Mouse (Mus musculus) kidney, embryonic 16.5 days (tissue): ENCODE results near the gene Zbtb45. TPM values are rescaled to one million over a fixed set of nuclear protein-coding genes. Genes with fewer than 3 reads are reported as not detected.
A peak's percentile ranks its signal among the peaks of the same experiment; 100 is the strongest.

ENCODE experiments used
- ATAC-seq: fragments of 200-750 bp; cut with Nextera tagmentation; 2 replicates; pipeline ENCODE4 v1.8.0; 2017; ENCODE audit warnings: moderate TSS enrichment; ENCODE audit not compliant: low FRiP score, low TSS enrichment
- H3K27ac ChIP-seq: fragments of 300-500 bp; sonication (generic); 2 replicates; pipeline ENCODE4 v1.5.1; 2014; ENCODE audit warnings: low read length
- H3K27me3 ChIP-seq: fragments of 300-500 bp; sonication (generic); 2 replicates; pipeline ENCODE4 v1.6.1; 2014; ENCODE audit warnings: low read length, control low read depth, mixed read lengths; ENCODE audit not compliant: insufficient read depth
- H3K36me3 ChIP-seq: fragments of 300-500 bp; sonication (generic); 2 replicates; pipeline ENCODE4 v1.6.1; 2014; ENCODE audit warnings: low read length, control low read depth, mixed read lengths; ENCODE audit not compliant: insufficient read depth
- H3K4me1 ChIP-seq: fragments of 300-500 bp; sonication (generic); 2 replicates; pipeline ENCODE4 v1.6.1; 2014; ENCODE audit warnings: low read length, control low read depth, mixed read lengths; ENCODE audit not compliant: insufficient read depth
- H3K4me2 ChIP-seq: fragments of 300-500 bp; sonication (generic); replicated peaks from 2 replicates; pipeline ENCODE4 v1.6.1; 2014; ENCODE audit warnings: low read depth, low read length
- H3K4me3 ChIP-seq: fragments of 300-500 bp; sonication (generic); 2 replicates; pipeline ENCODE4 v1.5.1; 2014; ENCODE audit warnings: mild to moderate bottlenecking, low read length
- H3K9ac ChIP-seq: fragments of 300-500 bp; sonication (generic); replicated peaks from 2 replicates; pipeline ENCODE4 v1.6.1; 2014; ENCODE audit warnings: low read length
- H3K9me3 ChIP-seq: fragments of 300-500 bp; sonication (generic); 2 replicates; pipeline ENCODE4 v1.6.1; 2016; ENCODE audit warnings: low read length, control low read depth
- WGBS: fragments of 180-500 bp; shearing (Covaris S2); extraction: QIAGEN DNeasy Blood & Tissue Kit; methylation state at CpG from one replicate; pipeline ENCODE4 v1.1.7; 2014; 5-methylcytosine and 5-hydroxymethylcytosine counted together
- polyA plus RNA-seq: library from polyadenylated mRNA; unstranded; fragments of >200 nt; fragmentation: Nextera tagmentation; extraction: Ambion mirVana; gene quantifications from 2 replicates; pipeline ENCODE4 v1.2.1, GENCODE M21; 2015

Zbtb45 gene
- polyA plus RNA-seq, 1 experiment from 2014 or later: 28.3 TPM

GRCm38 (mm10) chr7:13043445-13044253 is 33.8 kb upstream of the Zbtb45 start:
- WGBS: 4% methylated on average over 87 of the region's 88 CpGs
- Histone ChIP-seq H3K36me3 (no peaks in the 10 kb centered on the region), H3K9ac (peak overlapping the region; percentile 58), H3K27ac (no peak overlapping the region), H3K4me2 (peak overlapping the region; percentile 75), H3K27me3 (peaks cover 29% of the 10 kb centered on the region), H3K9me3 (no peaks in the 10 kb centered on the region), H3K4me1 (peaks cover 19% of the 10 kb centered on the region), H3K4me3 (peak overlapping the region; percentile 47)
- peak; percentile 52 for ATAC-seq

- 44% methylated on average over 16 of the region's 16 CpGs for WGBS
- no peak overlapping the region for H3K27ac ChIP-seq
- ATAC-seq: no peak
- peaks cover 20% of the 10 kb centered on the region for H3K4me1 ChIP-seq
- no peaks in the 10 kb centered on the region for H3K36me3 ChIP-seq
- peak overlapping the region; percentile 75 for H3K4me2 ChIP-seq
- H3K4me3 ChIP-seq: peak overlapping the region; percentile 47
- H3K9me3 ChIP-seq: no peaks in the 10 kb centered on the region
- peak overlapping the region; percentile 58; the same call in 1 of the 2 replicates for H3K9ac ChIP-seq
- H3K27me3 ChIP-seq: peaks cover 29% of the 10 kb centered on the region
These were observed 33.2 kb upstream of the Zbtb45 start for GRCm38 (mm10) chr7:13043120-13043444.

- no peak for ATAC-seq
- H3K4me3 ChIP-seq: no peak overlapping the region
- no peaks in the 10 kb centered on the region for H3K9me3 ChIP-seq
- no peaks in the 10 kb centered on the region for H3K36me3 ChIP-seq
- H3K27ac ChIP-seq: no peak overlapping the region
- H3K27me3 ChIP-seq: peaks cover 29% of the 10 kb centered on the region
- no peak overlapping the region for H3K9ac ChIP-seq
- 75% methylated on average over 6 of the region's 6 CpGs for WGBS
- H3K4me2 ChIP-seq: no peak overlapping the region
- peaks cover 20% of the 10 kb centered on the region for H3K4me1 ChIP-seq
These were observed 32.7 kb upstream of the Zbtb45 start for GRCm38 (mm10) chr7:13042511-13042910.

- no peak overlapping the region for H3K27ac ChIP-seq
- no peak for ATAC-seq
These were observed 31.4 kb upstream of the Zbtb45 start for GRCm38 (mm10) chr7:13041256-13041655.

GRCm38 (mm10) chr7:13039181-13039580 is 29.3 kb upstream of the Zbtb45 start:
- H3K4me3 ChIP-seq: peak overlapping the region; percentile 85
- peaks cover 18% of the 10 kb centered on the region for H3K27me3 ChIP-seq
- H3K4me1 ChIP-seq: peaks cover 36% of the 10 kb centered on the region
- ATAC-seq: no peak
- peak overlapping the region; percentile 100 for H3K27ac ChIP-seq
- no peaks in the 10 kb centered on the region for H3K9me3 ChIP-seq
- H3K36me3 ChIP-seq: peaks cover 13% of the 10 kb centered on the region
- peak overlapping the region; percentile 74 for H3K4me2 ChIP-seq
- peak overlapping the region; percentile 99 for H3K9ac ChIP-seq
- WGBS: 77% methylated on average over 1 of the region's 1 CpGs

More at GRCm38 (mm10) chr7:13041256-13041655, 31.4 kb upstream of the Zbtb45 start:
- no peak overlapping the region for H3K9ac ChIP-seq
- peaks cover 27% of the 10 kb centered on the region for H3K4me1 ChIP-seq
- no peaks in the 10 kb centered on the region for H3K9me3 ChIP-seq
- H3K27me3 ChIP-seq: peaks cover 29% of the 10 kb centered on the region
- no peak overlapping the region for H3K4me3 ChIP-seq
- no peak overlapping the region for H3K4me2 ChIP-seq
- H3K36me3 ChIP-seq: no peaks in the 10 kb centered on the region
- 33% methylated on average over 1 of the region's 1 CpGs for WGBS

- WGBS: 16% methylated on average over 15 of the region's 15 CpGs
- H3K9me3 ChIP-seq: no peaks in the 10 kb centered on the region
- peak overlapping the region; percentile 74 for H3K4me2 ChIP-seq
- H3K27me3 ChIP-seq: peaks cover 13% of the 10 kb centered on the region
- peak overlapping the region; percentile 99 for H3K9ac ChIP-seq
- peaks cover 13% of the 10 kb centered on the region for H3K36me3 ChIP-seq
- peak overlapping the region; percentile 100 for H3K27ac ChIP-seq
- no peak for ATAC-seq
- H3K4me1 ChIP-seq: peaks cover 38% of the 10 kb centered on the region
- peak overlapping the region; percentile 85 for H3K4me3 ChIP-seq
These were observed 28.9 kb upstream of the Zbtb45 start for GRCm38 (mm10) chr7:13038621-13039169.

- peaks cover 40% of the 10 kb centered on the region for H3K4me1 ChIP-seq
- under 1% methylated on average over 59 of the region's 65 CpGs for WGBS
- H3K9me3 ChIP-seq: no peaks in the 10 kb centered on the region
- peak within 1 kb of the TSS; percentile 85 for H3K4me3 ChIP-seq
- peaks cover 8% of the 10 kb centered on the region for H3K27me3 ChIP-seq
- H3K4me2 ChIP-seq: peak within 1 kb of the TSS; percentile 74
- H3K36me3 ChIP-seq: peaks cover 13% of the 10 kb centered on the region
- peak within 1 kb of the TSS; percentile 100 for H3K27ac ChIP-seq
- peak within 1 kb of the TSS; percentile 99 for H3K9ac ChIP-seq
- peak; percentile 92 for ATAC-seq
These were observed 28.2 kb upstream of the Zbtb45 start, which contains the start of gene Ube2m for GRCm38 (mm10) chr7:13037901-13038555. Gene Ube2m (minus strand): TSS chr7:13038275.

- H3K36me3 ChIP-seq: peaks cover 18% of the 10 kb centered on the region
- peak overlapping the region; percentile 99 for H3K9ac ChIP-seq
- H3K27me3 ChIP-seq: peaks cover 1% of the 10 kb centered on the region
- H3K9me3 ChIP-seq: no peaks in the 10 kb centered on the region
- ATAC-seq: no peak; the same call in 1 of the 2 replicates
- peak overlapping the region; percentile 100 for H3K27ac ChIP-seq
- peak overlapping the region; percentile 74 for H3K4me2 ChIP-seq
- H3K4me3 ChIP-seq: peak overlapping the region; percentile 85
- H3K4me1 ChIP-seq: peaks cover 40% of the 10 kb centered on the region
- 0% methylated on average over 30 of the region's 33 CpGs for WGBS
These were observed 27.5 kb upstream of the Zbtb45 start for GRCm38 (mm10) chr7:13037366-13037765.

GRCm38 (mm10) chr7:13036806-13037205 is 27.0 kb upstream of the Zbtb45 start:
- H3K9ac ChIP-seq: peak overlapping the region; percentile 99
- no peaks in the 10 kb centered on the region for H3K9me3 ChIP-seq
- peaks cover 40% of the 10 kb centered on the region for H3K4me1 ChIP-seq
- ATAC-seq: no peak
- H3K36me3 ChIP-seq: peaks cover 23% of the 10 kb centered on the region
- H3K4me3 ChIP-seq: peak overlapping the region; percentile 85
- peak overlapping the region; percentile 26; the same call in 1 of the 2 replicates for H3K27ac ChIP-seq
- H3K4me2 ChIP-seq: peak overlapping the region; percentile 74
- WGBS: 36% methylated on average over 4 of the region's 4 CpGs
- H3K27me3 ChIP-seq: no peaks in the 10 kb centered on the region
